Mouse (Mus musculus) megakaryocyte-erythroid progenitor cell, adult 5 weeks (primary cell): ENCODE data around the gene Atp5g3. TPM values are rescaled to one million over a fixed set of nuclear protein-coding genes. Genes with fewer than 3 reads are reported as not detected.

Source experiments
- polyA plus RNA-seq: library from polyadenylated mRNA; stranded (reverse); fragments of >175 nt; gene quantifications from 2 replicates; pipeline ENCODE4 v1.2.3, GENCODE M21; 2012

Gene Atp5g3
- polyA plus RNA-seq = 1,554 and 1,714 TPM in 2 replicates

GRCm38 (mm10) chr2:73911175-73911700, at the start of gene Atp5g3:
TSS of gene Atp5g3 (minus strand) at chr2:73911326.

GRCm38 (mm10) chr2:73892464-73893296, 18.4 kb downstream of the Atp5g3 start, which contains the start of gene Atf2:
TSS of gene Atf2 (minus strand) at chr2:73892639.

Other genes with a start within 250 kb of the Atp5g3 start
- gene Chn1, start 136.0 kb downstream of the Atp5g3 start, polyA plus RNA-seq = 0.14 TPM in 1 of 2 replicates, not detected in the other
- 6.3 and 9.3 TPM in 2 replicates for gene Atf2, start 18.7 kb downstream of the Atp5g3 start, polyA plus RNA-seq